Mouse (Mus musculus): ENCODE data around the gene Fsd1l.
A peak's percentile ranks its signal among the peaks of the same experiment; 100 is the strongest.

DNA sequence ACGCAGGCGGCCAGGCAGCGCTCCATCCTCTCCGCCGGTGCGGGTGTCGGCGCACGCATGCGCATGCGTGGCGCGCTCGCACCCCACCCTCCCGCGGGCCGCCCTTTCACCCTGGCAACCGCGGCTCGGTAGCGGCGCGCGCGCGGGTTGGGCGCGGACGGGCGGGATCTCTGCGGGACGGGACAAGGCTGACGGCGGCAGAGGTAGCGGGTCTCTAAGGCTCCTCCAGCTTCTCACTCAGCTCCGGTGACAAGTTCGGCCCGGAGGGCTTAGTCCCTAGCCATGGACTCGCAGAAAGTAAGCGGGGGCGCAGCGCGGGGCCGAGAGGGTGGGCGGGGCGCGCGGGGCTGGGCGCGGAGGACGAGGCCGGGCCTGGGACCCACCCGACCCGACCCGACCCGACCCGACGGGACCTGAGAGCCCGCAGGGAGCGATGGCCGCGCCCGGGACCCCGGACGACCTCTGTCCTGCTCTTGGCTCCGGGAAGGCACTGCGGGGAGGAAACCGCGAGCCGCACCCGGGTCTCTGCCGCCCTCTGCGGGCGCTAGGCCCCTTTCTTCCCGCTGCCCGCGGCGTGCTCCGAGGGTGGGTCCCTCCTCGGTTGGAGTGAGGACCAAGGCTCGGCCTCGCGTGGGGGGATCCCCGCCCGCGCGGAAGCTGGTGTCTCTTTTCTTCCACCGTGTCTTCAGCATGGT, at the start of gene Fsd1l:
- TF ChIP-seq CTCF (IDR thresholded peaks at IDR 0.05; ENCODE audit: low read depth, low read length) (no peak), POLR2A (IDR thresholded peaks at IDR 0.05; ENCODE audit: insufficient read depth, low read length) (peak; percentile 22), EP300 (IDR thresholded peaks at IDR 0.05; ENCODE audit: insufficient read depth, low read depth, low read length) (no peak)
